Mouse (Mus musculus) forebrain, postnatal 0 days (tissue): ENCODE measurements around the gene Hus1b. TPM values are rescaled to one million over a fixed set of nuclear protein-coding genes. Genes with fewer than 3 reads are reported as not detected.
A peak's percentile ranks its signal among the peaks of the same experiment; 100 is the strongest.

Source experiments
- ATAC-seq: fragments of 200-750 bp; cut with Nextera tagmentation; 2 replicates; pipeline ENCODE4 v1.8.0; 2017; ENCODE audit warnings: mild to moderate bottlenecking, moderate library complexity
- DNase-seq: peaks from one replicate; pipeline ENCODE4 v3.0.0-alpha.2; 2015
- H3K27ac ChIP-seq: fragments of 300-500 bp; sonication (generic); 2 replicates; pipeline ENCODE4 v1.5.1; 2014; ENCODE audit warnings: low read depth, mild to moderate bottlenecking, antibody characterized with exemption, low read length, moderate library complexity, mixed read lengths
- H3K27me3 ChIP-seq: fragments of 300-500 bp; sonication (generic); 2 replicates; pipeline ENCODE4 v1.6.1; 2014; ENCODE audit warnings: mild to moderate bottlenecking, low read length, mixed read lengths; ENCODE audit not compliant: insufficient read depth
- H3K36me3 ChIP-seq: fragments of 300-500 bp; sonication (generic); 2 replicates; pipeline ENCODE4 v1.6.1; 2014; ENCODE audit warnings: mild to moderate bottlenecking, moderate library complexity; ENCODE audit not compliant: insufficient read depth
- H3K4me1 ChIP-seq: fragments of 300-500 bp; sonication (generic); 2 replicates; pipeline ENCODE4 v1.6.1; 2014; ENCODE audit warnings: antibody characterized with exemption; ENCODE audit not compliant: insufficient read depth
- H3K4me2 ChIP-seq: fragments of 300-500 bp; sonication (generic); 2 replicates; pipeline ENCODE4 v1.6.1; 2014; ENCODE audit warnings: low read depth, mild to moderate bottlenecking, moderate library complexity
- H3K4me3 ChIP-seq: fragments of 300-500 bp; sonication (generic); 2 replicates; pipeline ENCODE4 v1.5.1; 2014; ENCODE audit warnings: low read depth, low read length, mixed read lengths
- H3K9ac ChIP-seq: fragments of 300-500 bp; sonication (generic); 2 replicates; pipeline ENCODE4 v1.6.1; 2014; ENCODE audit warnings: mild to moderate bottlenecking
- H3K9me3 ChIP-seq: fragments of 300-500 bp; sonication (generic); 2 replicates; pipeline ENCODE4 v1.6.1; 2016; ENCODE audit warnings: low read length
- CTCF ChIP-seq: sonication (generic); IDR thresholded peaks from 2 replicates; pipeline ENCODE4 v1.5.1; 2016; ENCODE audit warnings: antibody characterized with exemption, control low read depth, low read depth
- WGBS: fragments of 180-500 bp; shearing (Covaris S2); extraction: QIAGEN DNeasy Blood & Tissue Kit; methylation state at CpG from one replicate; pipeline ENCODE4 v1.1.7; 2014; 5-methylcytosine and 5-hydroxymethylcytosine counted together
- polyA plus RNA-seq: library from polyadenylated mRNA; unstranded; fragments of >200 nt; fragmentation: Nextera tagmentation; extraction: Ambion mirVana; gene quantifications from 2 replicates; pipeline ENCODE4 v1.2.1, GENCODE M21; 2015
- total RNA-seq: library from RNA; depleted of rRNA; stranded (reverse); fragments of >200 nt; gene quantifications from 2 replicates; pipeline ENCODE4 v1.2.3, GENCODE M21; 2014

The Hus1b gene
- total and polyA plus RNA-seq, 2 experiments from 2014 or later: 0.13 to 1.3 TPM

GRCm38 (mm10) chr13:30973501-30974246 lies 26.1 kb upstream of the Hus1b start, which contains the start of the genes Exoc2 and Gm5447:
Gene Exoc2 (minus strand): TSS chr13:30974093.
Gene Gm5447 (plus strand): TSS chr13:30974204.
- peak; percentile 90 for DNase-seq
- Histone ChIP-seq H3K27ac (peak within 1 kb of the TSS; percentile 85), H3K4me3 (peak within 1 kb of the TSS; percentile 95), H3K9ac (peak within 1 kb of the TSS; percentile 98), H3K36me3 (no peaks in the 10 kb centered on the region), H3K27me3 (no peaks in the 10 kb centered on the region), H3K4me1 (peaks cover 12% of the 10 kb centered on the region; the same call in 1 of the 2 replicates), H3K4me2 (peak within 1 kb of the TSS; percentile 65), H3K9me3 (no peaks in the 10 kb centered on the region)
- peak; percentile 99 for ATAC-seq
- 1% methylated on average over 54 of the region's 54 CpGs for WGBS
- no peak for TF ChIP-seq CTCF

DNA sequence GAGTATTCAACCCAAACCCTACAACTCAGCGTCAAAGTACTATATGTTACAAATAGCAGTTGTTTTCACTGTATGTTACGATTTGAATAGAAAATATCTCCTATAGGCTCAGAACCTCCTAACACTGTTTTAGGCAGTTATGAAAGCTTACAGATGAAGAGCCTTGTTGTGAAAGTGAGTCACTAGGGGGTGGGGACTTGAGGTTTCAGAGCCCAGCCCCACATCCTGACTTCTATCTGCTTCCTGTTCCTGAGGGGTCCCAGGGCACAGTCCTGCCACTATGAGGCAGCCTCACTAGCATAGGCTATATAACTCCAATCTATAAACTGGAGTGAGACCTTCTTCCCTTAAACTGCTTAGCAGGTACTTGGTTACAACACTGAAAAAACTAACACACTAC lies 24.5 kb upstream of the Hus1b start:
- no peak overlapping the region for H3K4me3 ChIP-seq
- no peak overlapping the region for H3K27ac ChIP-seq
- ATAC-seq: no peak
- no peak for TF ChIP-seq CTCF
- 97% methylated on average over 2 of the region's 2 CpGs for WGBS
- no peaks in the 10 kb centered on the region for H3K9me3 ChIP-seq
- no peak overlapping the region for H3K9ac ChIP-seq
- H3K27me3 ChIP-seq: no peaks in the 10 kb centered on the region
- no peak overlapping the region for H3K4me2 ChIP-seq
- H3K36me3 ChIP-seq: no peaks in the 10 kb centered on the region
- peaks cover 8% of the 10 kb centered on the region; the same call in 1 of the 2 replicates for H3K4me1 ChIP-seq
- no peak for DNase-seq

GRCm38 (mm10) chr13:30971047-30971446 lies 23.5 kb upstream of the Hus1b start:
- DNase-seq (no peak), ATAC-seq (no peak)
- no peak overlapping the region for H3K4me2 ChIP-seq
- no peak overlapping the region for H3K4me3 ChIP-seq
- no peak for TF ChIP-seq CTCF
- H3K4me1 ChIP-seq: peaks cover 8% of the 10 kb centered on the region; the same call in 1 of the 2 replicates
- no peaks in the 10 kb centered on the region for H3K9me3 ChIP-seq
- 90% methylated on average over 3 of the region's 3 CpGs for WGBS
- no peaks in the 10 kb centered on the region for H3K27me3 ChIP-seq
- H3K9ac ChIP-seq: no peak overlapping the region
- no peak overlapping the region for H3K27ac ChIP-seq
- no peaks in the 10 kb centered on the region for H3K36me3 ChIP-seq

GRCm38 (mm10) chr13:30968311-30968710 lies 20.8 kb upstream of the Hus1b start:
- no peaks in the 10 kb centered on the region for H3K27me3 ChIP-seq
- 63% methylated on average over 4 of the region's 4 CpGs for WGBS
- no peaks in the 10 kb centered on the region for H3K36me3 ChIP-seq
- ATAC-seq (no peak), DNase-seq (no peak)
- no peak overlapping the region for H3K27ac ChIP-seq
- no peaks in the 10 kb centered on the region for H3K9me3 ChIP-seq
- H3K9ac ChIP-seq: no peak overlapping the region
- no peak for TF ChIP-seq CTCF
- no peak overlapping the region for H3K4me3 ChIP-seq
- H3K4me2 ChIP-seq: no peak overlapping the region
- H3K4me1 ChIP-seq: peaks cover 8% of the 10 kb centered on the region; the same call in 1 of the 2 replicates

DNA sequence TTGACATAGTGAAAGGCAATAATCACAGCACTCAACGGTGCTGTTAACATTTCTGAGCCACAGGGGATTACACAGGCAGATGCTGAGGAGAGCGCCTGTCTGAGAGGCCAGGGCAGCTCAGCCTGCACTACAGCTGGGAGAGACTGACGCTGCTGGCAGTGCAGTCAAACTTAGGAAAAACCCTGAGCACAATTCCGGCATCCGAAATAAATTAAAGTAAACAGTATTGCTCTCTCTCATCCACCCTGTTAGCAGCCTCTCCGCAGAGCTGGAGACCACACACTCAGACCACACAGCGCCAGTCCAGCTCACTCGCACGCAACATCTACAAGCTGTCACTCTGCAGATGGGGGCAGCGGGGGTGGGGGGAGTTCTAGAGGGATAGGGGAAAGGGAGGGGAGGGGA lies 18.9 kb upstream of the Hus1b start:
- ATAC-seq (peak; percentile 67), DNase-seq (no peak)
- no peaks in the 10 kb centered on the region for H3K9me3 ChIP-seq
- H3K9ac ChIP-seq: no peak overlapping the region
- peak overlapping the region; percentile 13; the same call in 1 of the 2 replicates for H3K4me2 ChIP-seq
- 12% methylated on average over 10 of the region's 10 CpGs for WGBS
- H3K27ac ChIP-seq: no peak overlapping the region
- TF ChIP-seq CTCF: no peak
- H3K36me3 ChIP-seq: no peaks in the 10 kb centered on the region
- H3K4me3 ChIP-seq: no peak overlapping the region
- H3K4me1 ChIP-seq: no peaks in the 10 kb centered on the region
- no peaks in the 10 kb centered on the region for H3K27me3 ChIP-seq

DNA sequence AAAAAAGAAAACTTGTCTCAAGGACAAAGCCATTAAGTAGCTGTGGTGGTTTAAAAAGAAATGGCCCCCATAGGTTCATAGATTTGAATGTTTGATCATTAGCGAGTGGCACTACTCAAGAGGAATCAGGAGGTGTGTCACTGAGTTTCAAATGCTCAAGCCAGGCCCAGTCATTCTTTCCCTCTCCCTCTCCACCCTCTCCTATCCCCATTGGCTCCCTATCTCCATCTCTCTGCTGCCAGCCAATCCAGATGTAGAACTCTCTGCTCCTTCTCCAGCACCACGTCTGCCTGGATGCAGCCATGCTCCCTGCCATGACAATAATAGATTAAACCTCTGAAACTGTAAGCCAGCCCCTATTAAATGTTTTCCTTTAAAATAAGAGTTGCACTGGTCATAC lies 14.4 kb upstream of the Hus1b start:
- no peak overlapping the region for H3K4me3 ChIP-seq
- no peaks in the 10 kb centered on the region for H3K36me3 ChIP-seq
- no peak overlapping the region for H3K9ac ChIP-seq
- no peak for DNase-seq
- H3K4me2 ChIP-seq: no peak overlapping the region
- no peaks in the 10 kb centered on the region for H3K9me3 ChIP-seq
- no peak for ATAC-seq
- H3K4me1 ChIP-seq: no peaks in the 10 kb centered on the region
- TF ChIP-seq CTCF: no peak
- H3K27me3 ChIP-seq: no peaks in the 10 kb centered on the region
- 46% methylated on average over 2 of the region's 2 CpGs for WGBS
- no peak overlapping the region for H3K27ac ChIP-seq

DNA sequence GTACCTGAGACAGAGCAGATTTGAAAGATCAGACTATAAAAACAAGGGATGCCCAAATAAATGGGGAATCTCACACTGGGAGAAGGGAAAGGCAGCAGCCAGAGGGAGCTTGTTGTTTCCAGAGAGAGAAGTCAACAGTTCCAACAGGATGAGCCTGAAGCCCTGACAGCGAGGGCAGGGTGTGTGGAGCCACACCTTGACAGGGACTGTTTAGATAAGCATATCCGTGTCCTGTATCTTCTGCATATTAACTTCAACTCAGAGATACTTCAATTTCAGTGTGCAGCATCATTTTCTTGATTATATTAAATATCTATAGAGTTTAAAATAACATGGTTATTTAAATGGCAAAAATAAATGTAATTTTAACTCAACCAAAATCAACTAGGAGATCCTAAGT lies 13.2 kb upstream of the Hus1b start:
- H3K9me3 ChIP-seq: no peaks in the 10 kb centered on the region
- H3K27me3 ChIP-seq: no peaks in the 10 kb centered on the region
- DNase-seq: no peak
- no peak overlapping the region for H3K4me3 ChIP-seq
- H3K4me1 ChIP-seq: no peaks in the 10 kb centered on the region
- H3K9ac ChIP-seq: no peak overlapping the region
- no peak overlapping the region for H3K4me2 ChIP-seq
- H3K36me3 ChIP-seq: no peaks in the 10 kb centered on the region
- 92% methylated on average over 2 of the region's 2 CpGs for WGBS
- ATAC-seq: no peak
- no peak for TF ChIP-seq CTCF
- H3K27ac ChIP-seq: no peak overlapping the region
